Mouse (Mus musculus) duodenum, adult 2 months (tissue): ENCODE data around the gene Plce1. TPM values are rescaled to one million over a fixed set of nuclear protein-coding genes. Genes with fewer than 3 reads are reported as not detected.

Source experiments
- polyA plus RNA-seq: library from polyadenylated mRNA; depleted of rRNA; stranded (reverse); fragments of >200 nt; gene quantifications from 2 replicates; pipeline ENCODE4 v1.2.3, GENCODE M21; 2012; ENCODE audit warnings: low replicate concordance; rRNA removed

Plce1 gene
- 1.0 and 2.2 TPM in 2 replicates for polyA plus RNA-seq

GRCm38 (mm10) chr19:38480731-38481621 lies at the start of gene Plce1:
Plce1 (plus strand) TSS chr19:38481109.

DNA sequence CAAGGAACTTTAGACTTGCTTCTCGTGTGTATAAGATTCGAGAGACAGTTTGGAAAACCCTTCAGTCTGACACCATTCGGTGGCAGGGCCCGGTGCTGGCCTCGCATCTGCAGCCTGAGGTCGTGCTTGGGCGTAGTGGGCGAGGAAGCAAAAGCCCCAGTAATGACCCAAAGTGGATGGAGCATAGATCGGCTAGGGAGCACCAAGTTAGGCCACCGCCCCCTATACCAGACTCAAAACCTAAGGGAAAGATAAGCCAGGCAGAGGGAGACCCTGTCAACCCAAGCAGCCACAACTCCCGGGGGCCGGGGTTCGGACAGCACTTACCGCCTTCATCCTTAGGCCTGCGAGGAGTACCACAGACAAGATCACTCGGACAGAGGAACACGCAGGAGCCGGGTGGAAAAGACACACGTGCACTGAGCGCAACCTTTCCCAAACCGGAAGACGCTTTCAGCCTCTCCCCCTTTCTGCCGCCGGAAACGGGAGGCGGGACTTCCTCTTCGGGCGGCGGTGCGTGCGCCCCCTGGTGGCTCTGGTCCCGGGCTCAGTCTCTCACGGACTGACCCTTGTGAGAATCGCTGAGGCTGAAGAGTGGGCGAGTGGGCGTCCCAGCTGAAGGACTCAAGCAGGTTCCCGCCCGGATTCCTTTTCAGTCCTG lies 338.0 kb downstream of the Plce1 start, which contains the start of gene Noc3l:
TSS of gene Noc3l (minus strand) at position 472 of the 661 bp plus-strand sequence.

Other genes with a start within 250 kb of the Plce1 start
- not detected in 2 replicates for gene Lgi1, start 216.6 kb upstream of the Plce1 start, polyA plus RNA-seq
- 18.7 and 46.0 TPM in 2 replicates for gene Slc35g1, start 85.1 kb upstream of the Plce1 start, polyA plus RNA-seq